Mouse (Mus musculus) lung, postnatal 0 days (tissue): ENCODE data around the gene Popdc2. TPM values are rescaled to one million over a fixed set of nuclear protein-coding genes. Genes with fewer than 3 reads are reported as not detected.

ENCODE experiments used
- ATAC-seq: fragments of 200-750 bp; cut with Nextera tagmentation; 2 replicates; pipeline ENCODE4 v1.8.0; 2017; ENCODE audit warnings: moderate library complexity
- DNase-seq: peaks from one replicate; pipeline ENCODE4 v3.0.0-alpha.2; 2016; ENCODE audit warnings: low spot score
- H3K27ac ChIP-seq: fragments of 300-500 bp; sonication (generic); 2 replicates; pipeline ENCODE4 v1.5.1; 2014; ENCODE audit warnings: antibody characterized with exemption, mild to moderate bottlenecking, low read length, mixed read lengths
- H3K27me3 ChIP-seq: fragments of 300-500 bp; sonication (generic); replicated peaks from 2 replicates; pipeline ENCODE4 v1.6.1; 2014; ENCODE audit warnings: low read length, mixed read lengths; ENCODE audit not compliant: insufficient read depth
- H3K36me3 ChIP-seq: fragments of 300-500 bp; sonication (generic); 2 replicates; pipeline ENCODE4 v1.6.1; 2014; ENCODE audit warnings: low read length, mixed read lengths; ENCODE audit not compliant: insufficient read depth
- H3K4me1 ChIP-seq: fragments of 300-500 bp; sonication (generic); 2 replicates; pipeline ENCODE4 v1.6.1; 2014; ENCODE audit warnings: antibody characterized with exemption, low read depth, low read length, mixed read lengths; ENCODE audit not compliant: insufficient read depth
- H3K4me2 ChIP-seq: fragments of 300-500 bp; sonication (generic); replicated peaks from 2 replicates; pipeline ENCODE4 v1.6.1; 2014; ENCODE audit warnings: low read depth, mild to moderate bottlenecking, low read length, moderate library complexity, mixed read lengths
- H3K4me3 ChIP-seq: fragments of 300-500 bp; sonication (generic); 2 replicates; pipeline ENCODE4 v1.5.1; 2014; ENCODE audit warnings: low read depth, low read length
- H3K9ac ChIP-seq: fragments of 300-500 bp; sonication (generic); replicated peaks from 2 replicates; pipeline ENCODE4 v1.6.1; 2014; ENCODE audit warnings: low read depth, mild to moderate bottlenecking
- H3K9me3 ChIP-seq: fragments of 300-500 bp; sonication (generic); 2 replicates; pipeline ENCODE4 v1.6.1; 2016; ENCODE audit warnings: low read length, mixed read lengths
- CTCF ChIP-seq: IDR thresholded peaks from 2 replicates; pipeline ENCODE4 v1.5.1; 2016; ENCODE audit warnings: antibody characterized with exemption, mild to moderate bottlenecking
- EP300 ChIP-seq: IDR thresholded peaks from 2 replicates; pipeline ENCODE4 v1.6.1; 2016; ENCODE audit warnings: antibody characterized with exemption, mild to moderate bottlenecking, control low read depth
- WGBS: fragments of 180-500 bp; shearing (Covaris S2); extraction: QIAGEN DNeasy Blood & Tissue Kit; methylation state at CpG from one replicate; pipeline ENCODE4 v1.1.7; 2014; 5-methylcytosine and 5-hydroxymethylcytosine counted together
- polyA plus RNA-seq: library from polyadenylated mRNA; unstranded; fragments of >200 nt; fragmentation: Nextera tagmentation; extraction: Ambion mirVana; gene quantifications from 2 replicates; pipeline ENCODE4 v1.2.1, GENCODE M21; 2015

Gene Popdc2
- polyA plus RNA-seq, 1 experiment from 2014 or later = 6.5 TPM

GRCm38 (mm10) chr16:38366231-38366630, 4.2 kb downstream of the Popdc2 start:
- no peak for ATAC-seq
- no peak overlapping the region for H3K4me2 ChIP-seq
- H3K9ac ChIP-seq = no peak overlapping the region
- H3K27me3 ChIP-seq = no peaks in the 10 kb centered on the region
- no peaks in the 10 kb centered on the region for H3K9me3 ChIP-seq
- 76% methylated on average over 4 of the region's 4 CpGs for WGBS
- TF ChIP-seq CTCF (no peak), EP300 (no peak)
- no peak overlapping the region for H3K27ac ChIP-seq
- H3K4me1 ChIP-seq = peaks cover 13% of the 10 kb centered on the region; the same call in 1 of the 2 replicates
- H3K36me3 ChIP-seq = no peaks in the 10 kb centered on the region
- H3K4me3 ChIP-seq = no peak overlapping the region
- DNase-seq = no peak

DNA sequence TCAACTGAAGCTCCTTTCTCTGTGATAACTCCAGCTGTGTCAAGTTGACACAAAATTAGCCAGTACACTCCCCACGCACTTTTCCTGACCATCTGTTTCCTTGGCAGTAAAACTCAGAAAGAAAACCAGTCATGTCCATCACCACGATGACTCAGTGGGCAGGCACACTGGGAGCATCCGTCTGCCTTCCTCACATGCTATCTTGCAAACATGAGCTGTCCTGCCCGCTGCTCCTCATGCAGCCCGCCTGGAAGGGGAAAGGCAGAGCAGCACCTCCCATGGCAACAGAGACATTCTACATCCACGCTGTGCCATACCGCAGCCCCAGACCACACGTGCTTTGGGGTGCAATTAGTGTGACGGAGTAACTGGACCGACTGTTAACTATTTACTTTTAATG, 6.3 kb downstream of the Popdc2 start:
- Histone ChIP-seq H3K4me2 (no peak overlapping the region), H3K9me3 (no peaks in the 10 kb centered on the region), H3K4me1 (no peaks in the 10 kb centered on the region), H3K9ac (no peak overlapping the region), H3K4me3 (no peak overlapping the region), H3K27ac (no peak overlapping the region), H3K27me3 (no peaks in the 10 kb centered on the region), H3K36me3 (no peaks in the 10 kb centered on the region)
- ATAC-seq (no peak), DNase-seq (no peak)
- TF ChIP-seq EP300 = no peak
- no peak for TF ChIP-seq CTCF
- 57% methylated on average over 10 of the region's 10 CpGs for WGBS

- no peak overlapping the region for H3K4me2 ChIP-seq
- H3K9me3 ChIP-seq = no peaks in the 10 kb centered on the region
- 84% methylated on average over 7 of the region's 7 CpGs for WGBS
- no peak for ATAC-seq
- H3K4me3 ChIP-seq = no peak overlapping the region
- no peaks in the 10 kb centered on the region for H3K4me1 ChIP-seq
- H3K9ac ChIP-seq = no peak overlapping the region
- H3K36me3 ChIP-seq = no peaks in the 10 kb centered on the region
- no peak for DNase-seq
- TF ChIP-seq CTCF = no peak
- TF ChIP-seq EP300 = no peak
- H3K27me3 ChIP-seq = no peaks in the 10 kb centered on the region
- no peak overlapping the region for H3K27ac ChIP-seq
Measured at GRCm38 (mm10) chr16:38369000-38369399, 7.0 kb downstream of the Popdc2 start.

DNA sequence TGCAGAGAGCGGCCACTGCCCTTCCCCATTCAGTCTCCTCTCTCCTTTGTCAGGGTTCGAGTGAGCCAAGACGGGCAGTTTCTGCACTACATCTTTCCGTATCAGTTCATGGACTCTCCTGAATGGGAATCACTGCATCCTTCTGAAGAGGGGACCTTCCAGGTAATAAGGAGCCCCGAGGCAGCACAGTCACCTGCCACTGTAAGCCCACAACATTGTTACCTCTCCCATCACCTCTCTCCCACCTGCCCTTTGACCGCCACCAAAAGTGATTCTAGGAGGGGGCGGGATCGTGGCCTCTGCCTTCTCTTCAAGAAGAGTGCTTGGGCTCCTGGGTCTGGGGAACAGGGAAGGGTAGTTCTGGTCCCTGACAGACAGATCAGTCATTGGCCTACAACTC, 7.4 kb downstream of the Popdc2 start:
- Histone ChIP-seq H3K36me3 (no peaks in the 10 kb centered on the region), H3K9me3 (no peaks in the 10 kb centered on the region), H3K27ac (no peak overlapping the region), H3K4me1 (no peaks in the 10 kb centered on the region), H3K27me3 (no peaks in the 10 kb centered on the region), H3K4me2 (no peak overlapping the region), H3K9ac (no peak overlapping the region), H3K4me3 (no peak overlapping the region)
- ATAC-seq (no peak), DNase-seq (no peak)
- no peak for TF ChIP-seq EP300
- TF ChIP-seq CTCF = no peak
- WGBS = 89% methylated on average over 8 of the region's 8 CpGs

GRCm38 (mm10) chr16:38369992-38370484, 8.0 kb downstream of the Popdc2 start:
- no peaks in the 10 kb centered on the region for H3K36me3 ChIP-seq
- no peaks in the 10 kb centered on the region for H3K27me3 ChIP-seq
- DNase-seq (no peak), ATAC-seq (no peak)
- no peak overlapping the region for H3K4me3 ChIP-seq
- 67% methylated on average over 4 of the region's 4 CpGs for WGBS
- no peak overlapping the region for H3K9ac ChIP-seq
- TF ChIP-seq CTCF = no peak
- TF ChIP-seq EP300 = no peak
- H3K9me3 ChIP-seq = no peaks in the 10 kb centered on the region
- no peak overlapping the region for H3K4me2 ChIP-seq
- no peaks in the 10 kb centered on the region for H3K4me1 ChIP-seq
- no peak overlapping the region for H3K27ac ChIP-seq

DNA sequence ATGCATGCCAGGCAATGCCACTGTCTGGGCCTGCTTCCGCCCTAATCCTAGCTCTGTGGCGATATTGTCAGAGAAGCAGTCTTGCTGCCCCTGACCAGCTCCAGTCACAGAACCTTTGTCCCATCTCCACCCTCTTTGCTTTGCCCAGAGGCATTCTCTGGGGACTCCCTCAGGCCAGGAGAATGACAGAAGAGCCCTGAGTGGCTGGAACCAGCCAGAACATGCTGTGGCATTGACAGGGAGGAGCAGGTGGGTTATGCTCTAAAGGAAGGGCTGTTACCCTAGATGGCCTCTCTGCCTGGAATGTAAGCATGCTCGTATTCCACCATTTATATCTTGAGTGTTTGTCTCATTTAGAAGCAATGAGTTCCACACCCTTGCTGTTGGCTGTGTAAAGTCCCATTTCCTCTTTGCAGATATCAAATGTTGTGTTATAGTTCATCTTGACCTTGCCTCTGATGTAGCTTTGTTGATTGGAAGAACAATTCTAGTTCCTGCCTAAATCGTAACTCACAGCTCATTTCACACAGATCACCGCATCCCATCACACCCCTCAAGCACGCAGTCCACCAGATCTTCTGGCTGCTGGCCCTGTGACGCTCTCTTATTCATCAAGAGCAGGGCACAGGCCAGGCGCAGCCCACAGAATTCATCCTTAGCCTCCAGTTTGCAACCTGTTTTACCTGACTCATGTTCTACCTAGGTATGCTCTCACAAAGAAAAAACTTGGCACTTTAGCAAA, 8.8 kb downstream of the Popdc2 start:
- Histone ChIP-seq H3K27me3 (no peaks in the 10 kb centered on the region), H3K4me3 (no peak overlapping the region), H3K36me3 (no peaks in the 10 kb centered on the region), H3K27ac (no peak overlapping the region), H3K4me1 (no peaks in the 10 kb centered on the region), H3K4me2 (no peak overlapping the region), H3K9me3 (no peaks in the 10 kb centered on the region), H3K9ac (no peak overlapping the region)
- TF ChIP-seq CTCF = no peak
- TF ChIP-seq EP300 = no peak
- DNase-seq = no peak
- WGBS = 64% methylated on average over 8 of the region's 8 CpGs
- ATAC-seq = no peak; the same call in 1 of the 2 replicates
